Mouse (Mus musculus) liver (tissue): Measurements from ENCODE around the gene Atp4b.

Experiments used
- DNase-seq: peaks from one replicate; pipeline ENCODE4 v3.0.0-alpha.2; 2020; ENCODE audit warnings: mixed read lengths

Atp4b gene

GRCm38 (mm10) chr8:13396725-13397124 is at the start of gene Atp4b:
Gene Atp4b, minus strand, starts transcription at chr8:13396825.
- DNase-seq, result no peak

DNA sequence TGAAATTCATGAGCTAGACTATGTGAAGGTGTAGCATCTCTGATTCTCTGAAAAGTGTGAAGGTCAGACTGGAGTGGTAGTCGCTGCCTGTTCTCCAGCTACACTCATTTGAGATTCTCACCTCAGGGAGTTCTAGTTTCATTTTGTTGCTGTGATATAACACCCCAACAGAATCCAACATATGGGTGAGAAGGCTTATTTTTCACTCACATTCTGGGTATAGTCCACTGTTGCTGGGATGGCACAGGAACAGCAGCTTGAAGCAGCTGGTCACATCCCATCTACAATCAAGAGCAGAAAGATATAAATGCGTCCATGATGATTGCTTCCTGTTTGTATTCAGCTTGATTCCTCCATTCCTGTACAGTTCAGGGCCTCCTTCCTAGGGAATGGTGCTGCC is 45.5 kb upstream of the Atp4b start:
- DNase-seq, result no peak

- no peak for DNase-seq
Observed at GRCm38 (mm10) chr8:13437531-13437930, 40.9 kb upstream of the Atp4b start.

- DNase-seq, result no peak
Observed at GRCm38 (mm10) chr8:13436052-13436451, 39.4 kb upstream of the Atp4b start.

GRCm38 (mm10) chr8:13434889-13435288 is 38.3 kb upstream of the Atp4b start, which contains the start of gene Tmem255b:
Gene Tmem255b, plus strand, starts transcription at chr8:13435189.
- DNase-seq, result no peak

- no peak for DNase-seq
Observed at GRCm38 (mm10) chr8:13433130-13433529, 36.5 kb upstream of the Atp4b start.

GRCm38 (mm10) chr8:13430866-13431265 is 34.2 kb upstream of the Atp4b start:
- DNase-seq, result no peak

GRCm38 (mm10) chr8:13430412-13430811 is 33.8 kb upstream of the Atp4b start:
- DNase-seq, result no peak

GRCm38 (mm10) chr8:13428156-13428555 is 31.5 kb upstream of the Atp4b start:
- no peak for DNase-seq

DNA sequence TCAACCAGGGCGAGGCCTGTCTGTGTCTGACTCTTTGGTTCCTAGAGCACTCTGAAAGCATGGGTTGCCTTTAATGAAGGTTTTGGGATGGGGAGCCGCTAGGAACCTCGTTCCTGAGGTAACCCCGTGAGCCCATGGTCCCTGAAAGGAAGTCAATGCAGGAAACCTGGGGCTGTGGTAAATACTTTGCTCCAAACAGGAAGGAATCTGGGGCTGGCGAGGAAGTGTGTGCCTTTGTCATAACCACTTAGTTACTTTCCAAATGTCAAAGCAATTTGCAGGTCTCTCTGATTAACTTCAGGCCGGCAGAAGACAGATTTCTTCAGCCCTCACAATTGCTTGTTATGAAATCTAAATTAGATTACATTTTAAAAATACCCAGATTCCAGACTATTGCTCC is 30.7 kb upstream of the Atp4b start:
- no peak for DNase-seq

DNA sequence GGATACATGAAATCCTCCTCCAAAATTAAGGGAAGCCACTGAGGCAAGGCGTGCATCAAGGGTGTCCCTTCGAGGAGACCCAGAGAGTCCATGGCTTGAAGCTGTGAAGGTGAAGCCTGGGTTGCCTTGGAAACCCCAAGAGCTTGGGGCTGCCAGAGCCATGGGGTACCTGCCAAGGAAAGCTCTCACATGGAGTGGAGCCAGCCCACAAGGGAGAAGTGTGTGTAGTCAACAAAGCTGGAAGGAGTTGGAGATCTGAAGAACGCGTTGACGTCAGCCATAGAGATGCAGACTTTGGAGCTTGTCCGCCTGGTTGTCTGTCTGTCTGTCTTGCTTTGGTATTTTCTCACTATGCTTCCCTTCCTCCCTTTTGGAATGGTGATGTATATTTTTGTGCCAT is 24.3 kb upstream of the Atp4b start:
- no peak for DNase-seq

GRCm38 (mm10) chr8:13419111-13419639 is 22.6 kb upstream of the Atp4b start:
- no peak for DNase-seq

DNA sequence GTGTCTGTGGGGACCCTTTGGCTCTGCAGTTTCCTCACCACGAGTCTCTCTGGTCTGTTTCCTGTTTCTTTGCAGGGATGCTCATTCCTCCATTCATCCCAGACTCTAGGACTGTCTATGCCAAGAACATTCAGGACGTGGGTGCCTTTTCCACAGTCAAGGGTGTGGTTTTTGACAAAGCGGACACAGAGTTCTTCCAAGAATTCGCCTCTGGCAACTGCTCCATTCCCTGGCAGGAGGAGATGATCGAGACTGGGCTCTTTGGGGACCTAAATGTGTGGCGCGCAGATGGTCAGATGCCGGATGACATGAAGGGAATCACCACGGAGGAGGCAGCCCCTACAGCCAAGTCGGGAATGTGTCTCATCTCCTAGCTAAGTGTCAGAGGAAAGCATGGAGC is 19.3 kb upstream of the Atp4b start:
- no peak for DNase-seq

GRCm38 (mm10) chr8:13413823-13414390 is 17.3 kb upstream of the Atp4b start:
- peak; percentile 34 for DNase-seq

- DNase-seq, result peak; percentile 65
Observed at GRCm38 (mm10) chr8:13412891-13413558, 16.4 kb upstream of the Atp4b start.

GRCm38 (mm10) chr8:13411597-13411996 is 15.0 kb upstream of the Atp4b start:
- DNase-seq, result peak; percentile 65

GRCm38 (mm10) chr8:13406011-13406410 is 9.4 kb upstream of the Atp4b start:
- DNase-seq, result no peak

GRCm38 (mm10) chr8:13404666-13405131 is 8.1 kb upstream of the Atp4b start, which contains the start of gene Grk1:
Gene Grk1, plus strand, starts transcription at chr8:13405081.
- no peak for DNase-seq

GRCm38 (mm10) chr8:13403517-13403916 is 6.9 kb upstream of the Atp4b start:
- DNase-seq, result no peak

GRCm38 (mm10) chr8:13393869-13394268 is 2.8 kb downstream of the Atp4b start:
- DNase-seq, result no peak

- no peak for DNase-seq
Observed at GRCm38 (mm10) chr8:13388744-13389143, 7.9 kb downstream of the Atp4b start.

- no peak for DNase-seq
Observed at GRCm38 (mm10) chr8:13387728-13388127, 8.9 kb downstream of the Atp4b start.

DNA sequence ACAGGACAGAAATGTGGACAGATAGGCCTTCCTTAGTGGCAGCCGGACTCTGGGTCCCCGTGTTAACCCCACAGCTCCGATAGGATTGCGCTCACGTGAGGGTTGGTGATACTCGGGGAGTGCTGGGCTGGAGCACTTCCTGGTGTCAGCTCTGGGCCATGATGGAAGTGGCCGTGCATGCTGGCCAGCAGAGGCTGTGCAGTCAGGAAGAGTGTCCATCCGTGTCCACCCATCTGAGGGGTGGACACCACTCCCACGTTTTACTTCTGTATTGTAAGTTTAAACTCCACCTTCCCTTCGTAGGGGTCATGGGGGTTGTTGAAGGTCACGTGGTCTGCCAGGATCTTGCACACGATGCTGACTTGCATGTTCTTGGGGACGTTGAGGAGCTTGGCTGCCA is 10.3 kb downstream of the Atp4b start:
- no peak for DNase-seq

DNA sequence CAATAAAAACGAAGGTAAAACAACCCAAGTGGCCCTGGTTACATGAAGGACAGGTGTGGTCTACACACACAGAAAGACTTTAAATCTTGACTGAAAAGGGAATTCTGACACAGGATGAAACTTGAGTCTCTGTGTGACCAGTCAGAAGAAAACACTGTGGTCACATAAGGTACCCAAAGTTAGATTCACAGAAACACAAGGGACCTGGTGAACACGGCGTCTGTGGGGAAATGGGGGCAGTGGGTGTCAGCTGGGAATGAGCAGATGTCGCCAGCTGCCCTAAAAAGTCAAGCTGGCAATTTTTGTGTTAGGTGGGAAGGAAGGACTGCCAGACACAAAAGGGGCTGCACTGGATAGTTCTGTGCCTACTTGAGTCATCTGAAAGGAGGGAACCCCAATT is 13.6 kb downstream of the Atp4b start:
- DNase-seq, result no peak
